Mouse (Mus musculus) MEL (cell line): ENCODE measurements around the gene Aldh6a1. TPM values are rescaled to one million over a fixed set of nuclear protein-coding genes. Genes with fewer than 3 reads are reported as not detected.

Experiments used
- DNase-seq: peaks from one replicate; pipeline ENCODE4 v3.0.0; 2011; ENCODE audit warnings: low read depth, low spot score
- H3K27ac ChIP-seq: 2 replicates; pipeline ENCODE4 v1.5.1; 2012; ENCODE audit warnings: low read depth, mild to moderate bottlenecking, control low read depth, low read length, moderate library complexity; ENCODE audit not compliant: control insufficient read depth
- H3K27me3 ChIP-seq, 2 experiments: fragments of 150-350 bp in 1 of 2; sonication (generic) in 1 of 2; 2 replicates each; pipeline ENCODE4 v1.6.1; 2012; ENCODE audit warnings: low read length in 2 of 2, mild to moderate bottlenecking in 2 of 2, improper control_type of control experiment in 1 of 2, moderate library complexity in 1 of 2; ENCODE audit not compliant: insufficient read depth in 2 of 2, control insufficient read depth in 1 of 2
- H3K36me3 ChIP-seq, 2 experiments: 2 replicates each; pipeline ENCODE4 v1.6.1; 2012 to 2014; ENCODE audit warnings: low read length in 2 of 2, improper control_type of control experiment in 1 of 2, inconsistent platforms in 1 of 2, mild to moderate bottlenecking in 1 of 2; ENCODE audit not compliant: insufficient read depth in 2 of 2, control insufficient read depth in 1 of 2
- H3K4me1 ChIP-seq, 2 experiments: fragments of 150-350 bp in 1 of 2; sonication (generic) in 1 of 2; 2 replicates each; pipeline ENCODE4 v1.6.1; 2012; ENCODE audit warnings: low read length in 2 of 2, improper control_type of control experiment in 1 of 2, mild to moderate bottlenecking in 1 of 2; ENCODE audit not compliant: insufficient read depth in 2 of 2, control insufficient read depth in 1 of 2
- H3K4me3 ChIP-seq, 2 experiments: fragments of 150-350 bp in 1 of 2; sonication (generic) in 1 of 2; 2 replicates each; pipeline ENCODE4 v1.5.1; 2012; ENCODE audit warnings: low read depth in 2 of 2, low read length in 2 of 2, mild to moderate bottlenecking in 2 of 2, moderate library complexity in 2 of 2, control low read depth in 1 of 2, improper control_type of control experiment in 1 of 2; ENCODE audit not compliant: control insufficient read depth in 1 of 2, insufficient read depth in 1 of 2
- H3K79me2 ChIP-seq: 2 replicates; pipeline ENCODE4 v1.6.1; 2012; ENCODE audit warnings: mild to moderate bottlenecking, low read length, moderate library complexity; ENCODE audit not compliant: control insufficient read depth, poor library complexity, insufficient read depth
- H3K9ac ChIP-seq: 2 replicates; pipeline ENCODE4 v1.6.1; 2012; ENCODE audit warnings: low read depth, mild to moderate bottlenecking, control low read depth, low read length, moderate library complexity; ENCODE audit not compliant: control insufficient read depth, poor library complexity, severe bottlenecking
- H3K9me3 ChIP-seq: fragments of 150-350 bp; sonication (generic); replicated peaks from 2 replicates; pipeline ENCODE4 v1.6.1; 2012; ENCODE audit warnings: mild to moderate bottlenecking, low read length, improper control_type of control experiment, moderate library complexity; ENCODE audit not compliant: insufficient read depth
- BHLHE40 ChIP-seq: IDR thresholded peaks from 2 replicates; pipeline ENCODE4 v1.6.1; 2012; ENCODE audit warnings: low read depth, mild to moderate bottlenecking, inconsistent platforms, low read length, improper control_type of control experiment, borderline replicate concordance
- CHD2 ChIP-seq: IDR thresholded peaks from 2 replicates; pipeline ENCODE4 v1.6.1; 2011; ENCODE audit warnings: low read length, improper control_type of control experiment
- CTCF ChIP-seq, 3 experiments: IDR thresholded peaks in 2 of 3; conservative IDR thresholded peaks in 1 of 3; 2 replicates each; pipeline ENCODE4 v1.5.1; 2011 to 2012; ENCODE audit warnings: low read length in 3 of 3, low read depth in 2 of 3, mild to moderate bottlenecking in 2 of 3, improper control_type of control experiment in 1 of 3, inconsistent platforms in 1 of 3, mixed read lengths in 1 of 3, moderate library complexity in 1 of 3; ENCODE audit not compliant: control insufficient read depth in 1 of 3, insufficient read depth in 1 of 3, poor library complexity in 1 of 3, severe bottlenecking in 1 of 3
- E2F4 ChIP-seq: IDR thresholded peaks from 2 replicates; pipeline ENCODE4 v1.6.1; 2011; ENCODE audit warnings: low read depth, low read length, improper control_type of control experiment, borderline replicate concordance
- ETS1 ChIP-seq: IDR thresholded peaks from 2 replicates; pipeline ENCODE4 v1.6.1; 2012; ENCODE audit warnings: low read depth, mild to moderate bottlenecking, inconsistent platforms, low read length, improper control_type of control experiment, moderate library complexity
- GABPA ChIP-seq: IDR thresholded peaks from 2 replicates; pipeline ENCODE4 v1.6.1; 2012; ENCODE audit warnings: low read depth, mild to moderate bottlenecking, inconsistent platforms, low read length, improper control_type of control experiment, moderate library complexity
- GATA1 ChIP-seq: IDR thresholded peaks from 2 replicates; pipeline ENCODE4 v1.6.1; 2011; ENCODE audit warnings: low read depth, low read length, improper control_type of control experiment
- MAX ChIP-seq: IDR thresholded peaks from 2 replicates; pipeline ENCODE4 v1.6.1; 2011; ENCODE audit warnings: low read length, improper control_type of control experiment
- MAZ ChIP-seq: IDR thresholded peaks from 2 replicates; pipeline ENCODE4 v1.6.1; 2012; ENCODE audit warnings: low read depth, mild to moderate bottlenecking, inconsistent platforms, low read length, improper control_type of control experiment
- MYB ChIP-seq: IDR thresholded peaks from 2 replicates; pipeline ENCODE4 v1.6.1; 2011; ENCODE audit warnings: mild to moderate bottlenecking, low read depth, low read length, improper control_type of control experiment
- NELFE ChIP-seq: IDR thresholded peaks from 2 replicates; pipeline ENCODE4 v1.6.1; 2011; ENCODE audit warnings: low read depth, low read length, improper control_type of control experiment
- POLR2A ChIP-seq, 2 experiments: IDR thresholded peaks; 2 replicates each; pipeline ENCODE4 v1.6.1; 2011 to 2012; ENCODE audit warnings: low read length in 2 of 2, mild to moderate bottlenecking in 2 of 2, control low read depth in 1 of 2, improper control_type of control experiment in 1 of 2, low read depth in 1 of 2, moderate library complexity in 1 of 2; ENCODE audit not compliant: control insufficient read depth in 1 of 2, insufficient read depth in 1 of 2, poor library complexity in 1 of 2
- POLR2AphosphoS2 ChIP-seq: IDR thresholded peaks from 2 replicates; pipeline ENCODE4 v1.6.1; 2011; ENCODE audit warnings: low read length, improper control_type of control experiment
- RAD21 ChIP-seq: IDR thresholded peaks from 2 replicates; pipeline ENCODE4 v1.6.1; 2011; ENCODE audit warnings: mild to moderate bottlenecking, low read depth, low read length, improper control_type of control experiment
- SIN3A ChIP-seq: IDR thresholded peaks from 2 replicates; pipeline ENCODE4 v1.6.1; 2012; ENCODE audit warnings: low read length, improper control_type of control experiment, inconsistent platforms
- SMC3 ChIP-seq: IDR thresholded peaks from 2 replicates; pipeline ENCODE4 v1.6.1; 2011; ENCODE audit warnings: low read depth, low read length, improper control_type of control experiment
- UBTF ChIP-seq: IDR thresholded peaks from 2 replicates; pipeline ENCODE4 v1.6.1; 2012; ENCODE audit warnings: low read depth, mild to moderate bottlenecking, inconsistent platforms, low read length, improper control_type of control experiment, moderate library complexity, borderline replicate concordance; ENCODE audit not compliant: insufficient read depth
- USF2 ChIP-seq, 2 experiments: IDR thresholded peaks; 2 replicates each; pipeline ENCODE4 v1.6.1; 2011 to 2012; ENCODE audit warnings: improper control_type of control experiment in 2 of 2, low read length in 2 of 2, borderline replicate concordance in 1 of 2, inconsistent platforms in 1 of 2, low read depth in 1 of 2, mild to moderate bottlenecking in 1 of 2; ENCODE audit not compliant: insufficient read depth in 1 of 2
- ZC3H11A ChIP-seq: IDR thresholded peaks from 2 replicates; pipeline ENCODE4 v1.6.1; 2012; ENCODE audit warnings: low read depth, mild to moderate bottlenecking, inconsistent platforms, low read length, improper control_type of control experiment
- ZKSCAN1 ChIP-seq: IDR thresholded peaks from 2 replicates; pipeline ENCODE4 v1.6.1; 2012; ENCODE audit warnings: low read depth, mild to moderate bottlenecking, inconsistent platforms, low read length, improper control_type of control experiment, moderate library complexity
- ZMIZ1 ChIP-seq: IDR thresholded peaks from 2 replicates; pipeline ENCODE4 v1.6.1; 2012; ENCODE audit warnings: low read depth, mild to moderate bottlenecking, inconsistent platforms, low read length, improper control_type of control experiment, moderate library complexity
- ZNF384 ChIP-seq: IDR thresholded peaks from 2 replicates; pipeline ENCODE4 v1.6.1; 2012; ENCODE audit warnings: low read depth, mild to moderate bottlenecking, inconsistent platforms, low read length, improper control_type of control experiment
- polyA plus RNA-seq, 2 experiments: library from polyadenylated mRNA; stranded (reverse) in 1 of 2; unstranded in 1 of 2; fragments of >175 nt in 1 of 2; fragments of >200 nt in 1 of 2; gene quantifications; 2 replicates each; pipeline versions ENCODE4 v1.2.1 to v1.2.4; 2012; ENCODE audit warnings: low replicate concordance in 2 of 2, low read depth in 1 of 2; ENCODE audit not compliant: insufficient read length in 2 of 2, insufficient read depth in 1 of 2, missing spikeins in 1 of 2
- total RNA-seq: library from RNA; depleted of rRNA; stranded (reverse); fragments of 300-350 nt; gene quantifications from 2 replicates; pipeline ENCODE4 v1.2.3, GENCODE M21; 2012

Aldh6a1 gene
- total and polyA plus RNA-seq, 3 experiments, result 1.4 to 2.9 TPM; not detected in 1

DNA sequence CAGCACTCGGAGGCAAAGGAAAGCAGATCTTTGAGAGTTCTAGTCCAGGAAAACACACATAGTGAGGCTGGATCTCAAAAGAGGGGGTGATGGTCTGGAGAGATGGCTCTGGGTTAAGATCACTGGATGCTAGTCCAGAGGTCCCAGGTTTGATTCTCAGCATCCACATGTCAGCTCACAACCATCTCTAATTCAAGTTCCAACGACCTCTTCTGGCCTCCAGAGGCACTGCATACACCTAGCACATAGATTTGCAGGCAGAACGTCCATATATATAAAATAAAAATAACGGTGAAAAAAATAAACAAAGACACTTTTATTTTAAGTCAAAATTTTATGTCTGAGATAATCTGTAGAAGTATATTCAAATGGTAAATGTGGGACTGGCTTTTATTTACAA, 43.5 kb downstream of the Aldh6a1 start:
- Histone ChIP-seq H3K4me3 (peak overlapping the region in 1 of 2 experiments; percentile 94; a peak in 2 of 4 replicates), H3K9me3 (no peaks in the 10 kb centered on the region), H3K4me1 (peaks cover 4 to 8% of the 10 kb centered on the region in 2 experiments; a peak in 3 of 4 replicates), H3K27ac (no peak overlapping the region), H3K27me3 (no peaks in the 10 kb centered on the region), H3K9ac (no peak overlapping the region), H3K36me3 (peaks cover 0 to 8% of the 10 kb centered on the region in 2 experiments; a peak in 3 of 4 replicates), H3K79me2 (no peaks in the 10 kb centered on the region; the same call in 1 of the 2 replicates)
- TF ChIP-seq RAD21 (peak; percentile 9), SMC3 (peak; percentile 21; the same call in 1 of the 2 replicates), CHD2 (no peak), CTCF (IDR thresholded peaks at IDR 0.05 in 2 of 3, conservative IDR thresholded peaks at IDR 0.05 in 1 of 3; ENCODE audit: control insufficient read depth in 1 of 3, insufficient read depth in 1 of 3, low read depth in 2 of 3, low read length in 3 of 3, poor library complexity in 1 of 3, severe bottlenecking in 1 of 3) (peak in 2 of 3 experiments; percentile 22 to 32; a peak in 2 of 6 replicates)
- peak; percentile 52 for DNase-seq

DNA sequence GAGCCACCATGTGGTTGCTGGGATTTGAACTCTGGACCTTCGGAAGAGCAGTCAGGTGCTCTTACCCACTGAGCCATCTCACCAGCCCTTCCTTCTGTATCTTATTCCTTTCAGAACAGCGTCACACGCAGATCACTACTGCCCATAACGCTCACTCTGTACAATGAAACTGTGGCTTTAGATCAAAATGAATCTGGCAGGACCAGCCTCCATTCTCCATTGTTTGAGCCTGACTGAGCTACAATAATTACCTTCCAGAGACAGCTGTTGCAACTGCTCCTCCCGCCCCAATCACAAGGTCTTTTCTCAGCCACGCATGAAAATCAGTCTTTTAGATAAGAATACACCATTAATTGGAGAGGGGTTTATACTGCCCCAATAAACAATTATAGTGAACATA, 46.3 kb downstream of the Aldh6a1 start:
- Histone ChIP-seq H3K9me3 (no peaks in the 10 kb centered on the region), H3K79me2 (no peaks in the 10 kb centered on the region; the same call in 1 of the 2 replicates), H3K4me3 (no peak overlapping the region), H3K36me3 (peaks cover 0 to 21% of the 10 kb centered on the region in 2 experiments; a peak in 3 of 4 replicates), H3K4me1 (peaks cover 14 to 20% of the 10 kb centered on the region in 2 experiments), H3K27ac (no peak overlapping the region), H3K27me3 (no peaks in the 10 kb centered on the region), H3K9ac (no peak overlapping the region)
- TF ChIP-seq ETS1 (no peak), UBTF (no peak), POLR2AphosphoS2 (no peak), ZNF384 (no peak), GABPA (no peak), ZKSCAN1 (no peak), USF2 (IDR thresholded peaks at IDR 0.05; ENCODE audit: borderline replicate concordance in 1 of 2, insufficient read depth in 1 of 2, low read depth in 1 of 2, low read length in 2 of 2) (no peak), MAZ (no peak), ZC3H11A (no peak), CTCF (IDR thresholded peaks at IDR 0.05 in 2 of 3, conservative IDR thresholded peaks at IDR 0.05 in 1 of 3; ENCODE audit: control insufficient read depth in 1 of 3, insufficient read depth in 1 of 3, low read depth in 2 of 3, low read length in 3 of 3, poor library complexity in 1 of 3, severe bottlenecking in 1 of 3) (no peak), NELFE (no peak), POLR2A (IDR thresholded peaks at IDR 0.05; ENCODE audit: control insufficient read depth in 1 of 2, insufficient read depth in 1 of 2, low read depth in 1 of 2, low read length in 2 of 2, poor library complexity in 1 of 2) (no peak), GATA1 (no peak), SIN3A (no peak), ZMIZ1 (no peak), MAX (no peak), MYB (no peak), BHLHE40 (no peak), E2F4 (no peak)
- DNase-seq, result no peak
